Comparison of ENCODE assay signal across 7 mouse cellular contexts in the genomic region with DNA sequence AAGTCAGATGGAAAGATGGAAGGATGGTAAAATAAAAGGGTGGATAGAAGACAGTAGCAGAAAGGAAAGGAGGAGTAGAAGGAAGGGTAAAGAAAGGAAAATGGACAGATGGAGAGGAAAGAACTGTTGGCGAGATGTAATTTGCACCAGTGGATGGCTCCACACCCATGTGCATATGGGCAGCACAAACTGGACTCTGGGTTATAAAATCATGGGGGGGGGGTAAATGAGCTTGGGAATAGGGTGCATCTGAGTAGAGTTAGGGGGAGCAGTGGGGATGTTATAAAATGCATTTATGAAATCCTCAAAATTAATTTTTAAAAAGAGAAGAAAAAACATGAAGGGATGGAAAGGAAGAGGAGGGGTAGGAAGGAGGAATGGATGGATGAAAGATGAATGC. TPM values are rescaled to one million over a fixed set of nuclear protein-coding genes. Genes with fewer than 3 reads are reported as not detected.
DNase-seq lines count a peak whose midpoint lies in the region; ATAC-seq lines count a peak whose summit lies in the region.

No protein-coding gene starts in this region.

- H3K9me3 ChIP-seq in lung, embryonic 16.5 days (ENCODE audit: control insufficient read depth, low read length), result no peaks in the 10 kb centered on the region
- H3K9me3 ChIP-seq in forebrain, embryonic 11.5 days (ENCODE audit: control insufficient read depth, low read length), result no peaks in the 10 kb centered on the region
- no peaks in the 10 kb centered on the region for H3K9me3 ChIP-seq in limb, embryonic 13.5 days
- no peaks in the 10 kb centered on the region for H3K9me3 ChIP-seq in stomach, embryonic 14.5 days (ENCODE audit: control insufficient read depth, low read depth, low read length)

- WGBS in lung, embryonic 16.5 days, result 87% methylated on average over 1 of the region's 1 CpGs
- WGBS in forebrain, embryonic 11.5 days, result 64% methylated on average over 1 of the region's 1 CpGs
- WGBS in limb, embryonic 13.5 days, result 58% methylated on average over 1 of the region's 1 CpGs
- 71% methylated on average over 1 of the region's 1 CpGs for WGBS in stomach, embryonic 14.5 days

- H3K9ac ChIP-seq in lung, embryonic 16.5 days (ENCODE audit: low read length), result peak overlapping the region; percentile 68
- H3K9ac ChIP-seq in forebrain, embryonic 11.5 days (ENCODE audit: low read length), result peak overlapping the region; percentile 54
- H3K9ac ChIP-seq in limb, embryonic 13.5 days, result peak overlapping the region; percentile 65; the same call in 1 of the 2 replicates
- peak overlapping the region; percentile 14; the same call in 1 of the 2 replicates for H3K9ac ChIP-seq in stomach, embryonic 14.5 days (replicated peaks; ENCODE audit: low read depth, low read length)

- intact Hi-C loops in left cerebral cortex, postnatal 14 days (cut with DNase I), result no loop called here

- peak overlapping the region; percentile 56 for H3K4me3 ChIP-seq in lung, embryonic 16.5 days (ENCODE audit: low read length)
- peak overlapping the region; percentile 45 for H3K4me3 ChIP-seq in forebrain, embryonic 11.5 days (ENCODE audit: low read depth, low read length)
- peak overlapping the region; percentile 51 for H3K4me3 ChIP-seq in limb, embryonic 13.5 days
- H3K4me3 ChIP-seq in stomach, embryonic 14.5 days (ENCODE audit: low read depth, low read length), result peak overlapping the region; percentile 41

- 0 out of 2 replicates have a peak, but pooled peaks cover 2% of the 10 kb centered on the region for H3K4me1 ChIP-seq in lung, embryonic 16.5 days (replicated peaks; ENCODE audit: control insufficient read depth, insufficient read depth, low read length)
- no peaks in the 10 kb centered on the region for H3K4me1 ChIP-seq in forebrain, embryonic 11.5 days (replicated peaks; ENCODE audit: control insufficient read depth, insufficient read depth, low read length)
- peaks cover 8% of the 10 kb centered on the region; the same call in 1 of the 2 replicates for H3K4me1 ChIP-seq in limb, embryonic 13.5 days
- no peaks in the 10 kb centered on the region for H3K4me1 ChIP-seq in stomach, embryonic 14.5 days (ENCODE audit: control insufficient read depth, insufficient read depth, low read length)

- H3K27me3 ChIP-seq in lung, embryonic 16.5 days (ENCODE audit: control insufficient read depth, insufficient read depth, low read depth, low read length), result no peaks in the 10 kb centered on the region
- no peaks in the 10 kb centered on the region for H3K27me3 ChIP-seq in forebrain, embryonic 11.5 days (ENCODE audit: control insufficient read depth, insufficient read depth, low read length)
- H3K27me3 ChIP-seq in limb, embryonic 13.5 days, result no peaks in the 10 kb centered on the region
- H3K27me3 ChIP-seq in stomach, embryonic 14.5 days (ENCODE audit: control insufficient read depth, insufficient read depth, low read length), result no peaks in the 10 kb centered on the region

- no peak for DNase-seq in lung, postnatal 4 days
- no peak for DNase-seq in forebrain, embryonic 11.5 days (ENCODE audit: low spot score)
- DNase-seq in left cerebral cortex, postnatal 14 days (ENCODE audit: low spot score in 2 of 2), result no peak
- DNase-seq in natural killer cell, adult 2 months (ENCODE audit: low spot score in 2 of 2), result no peak

- ATAC-seq in lung, embryonic 16.5 days (ENCODE audit: low read depth), result no peak
- ATAC-seq in forebrain, embryonic 11.5 days (replicated peaks; ENCODE audit: low FRiP score), result no peak
- no peak for ATAC-seq in limb, embryonic 13.5 days (ENCODE audit: low FRiP score, low read depth)
- no peak for ATAC-seq in stomach, embryonic 14.5 days (ENCODE audit: insufficient number of reproducible peaks, insufficient read depth, low FRiP score, low read depth)

- H3K36me3 ChIP-seq in lung, embryonic 16.5 days (ENCODE audit: control insufficient read depth, insufficient read depth, low read length), result no peaks in the 10 kb centered on the region; the same call in 1 of the 2 replicates
- H3K36me3 ChIP-seq in forebrain, embryonic 11.5 days (ENCODE audit: control insufficient read depth, insufficient read depth, low read length), result no peaks in the 10 kb centered on the region
- H3K36me3 ChIP-seq in limb, embryonic 13.5 days, result peaks cover 15% of the 10 kb centered on the region; the same call in 1 of the 2 replicates
- no peaks in the 10 kb centered on the region for H3K36me3 ChIP-seq in stomach, embryonic 14.5 days (ENCODE audit: control insufficient read depth, insufficient read depth, low read length)

- no peak overlapping the region for H3K27ac ChIP-seq in lung, embryonic 16.5 days (ENCODE audit: low read length)
- no peak overlapping the region for H3K27ac ChIP-seq in forebrain, embryonic 11.5 days (ENCODE audit: low read depth, low read length)
- H3K27ac ChIP-seq in limb, embryonic 13.5 days, result no peak overlapping the region
- no peak overlapping the region for H3K27ac ChIP-seq in stomach, embryonic 14.5 days (ENCODE audit: low read length)

- peak overlapping the region; percentile 63 for H3K4me2 ChIP-seq in lung, embryonic 16.5 days (ENCODE audit: low read depth, low read length)
- peak overlapping the region; percentile 44; the same call in 1 of the 2 replicates for H3K4me2 ChIP-seq in forebrain, embryonic 11.5 days (ENCODE audit: low read depth, low read length, severe bottlenecking)
- peak overlapping the region; percentile 60 for H3K4me2 ChIP-seq in limb, embryonic 13.5 days (replicated peaks)
- peak overlapping the region; percentile 38 for H3K4me2 ChIP-seq in stomach, embryonic 14.5 days (replicated peaks; ENCODE audit: low read depth, low read length)

RNA-seq across cellular contexts. Expression of a gene that starts 0.7 kb away (rescaled TPM):
- 2.6 and 2.7 TPM in 2 replicates for polyA plus RNA-seq in lung, embryonic 16.5 days (2015; fragmentation: Nextera tagmentation; extraction: Ambion mirVana)
- polyA plus RNA-seq in forebrain, embryonic 11.5 days (2014; fragmentation: Nextera tagmentation; extraction: Ambion mirVana), result 2.6 and 2.7 TPM in 2 replicates
- 4.1 TPM in 2 replicates for polyA plus RNA-seq in limb, embryonic 13.5 days (2015; fragmentation: Nextera tagmentation; extraction: Ambion mirVana)
- 4.0 and 4.1 TPM in 2 replicates for polyA plus RNA-seq in stomach, embryonic 14.5 days (2014; fragmentation: Nextera tagmentation; extraction: Ambion mirVana)
- total RNA-seq in left cerebral cortex, postnatal 14 days (2021), result 100 to 1,000 TPM; 356 to 384 TPM

RNA-seq across cellular contexts. Expression of a gene that starts 21.5 kb away (rescaled TPM):
- 30.8 and 34.6 TPM in 2 replicates for polyA plus RNA-seq in lung, embryonic 16.5 days (2015; fragmentation: Nextera tagmentation; extraction: Ambion mirVana)
- 22.3 and 26.5 TPM in 2 replicates for polyA plus RNA-seq in forebrain, embryonic 11.5 days (2014; fragmentation: Nextera tagmentation; extraction: Ambion mirVana)
- polyA plus RNA-seq in limb, embryonic 13.5 days (2015; fragmentation: Nextera tagmentation; extraction: Ambion mirVana), result 27.8 and 30.1 TPM in 2 replicates
- polyA plus RNA-seq in stomach, embryonic 14.5 days (2014; fragmentation: Nextera tagmentation; extraction: Ambion mirVana), result 33.5 and 37.2 TPM in 2 replicates
- 10 to 100 TPM; 15.9 to 17.5 TPM for total RNA-seq in left cerebral cortex, postnatal 14 days (2021)

Comparison
In these comparisons a context has a peak if more than half of its experiments do, and no peak if none do; other contexts are left out.
1. H3K9ac ChIP-seq: peak in every context shown above with its lines; median percentile 68 in lung, embryonic 16.5 days; 65 in limb, embryonic 13.5 days; 54 in forebrain, embryonic 11.5 days; 14 in stomach, embryonic 14.5 days.